Mouse (Mus musculus): ENCODE measurements around the gene Olfr574.

GRCm38 (mm10) chr7:102927105-102927504, 21.2 kb upstream of the Olfr574 start:
- TF ChIP-seq CTCF (conservative IDR thresholded peaks at IDR 0.05; ENCODE audit: low read length) (no peak), POU5F1 (IDR thresholded peaks at IDR 0.05; ENCODE audit: borderline replicate concordance, low read length) (no peak), NANOG (IDR thresholded peaks at IDR 0.05; ENCODE audit: borderline replicate concordance, low read length) (no peak)

All from E14TG2a.4 (cell line).